Mouse (Mus musculus) spleen, adult 2 months (tissue): ENCODE data around the gene Atp6v0d1.

Source experiments
- CTCF ChIP-seq: fragments of 200-500 bp; IDR thresholded peaks from 2 replicates; pipeline ENCODE4 v1.5.1; 2011; ENCODE audit warnings: mild to moderate bottlenecking, inconsistent platforms; ENCODE audit not compliant: insufficient read depth, insufficient read length, insufficient replicate concordance; ENCODE audit errors: extremely low read depth
- POLR2A ChIP-seq: fragments of 200-500 bp; IDR thresholded peaks from 2 replicates; pipeline ENCODE4 v1.6.1; 2011; ENCODE audit warnings: low read depth, low read length, inconsistent platforms

- no peak for TF ChIP-seq CTCF
- TF ChIP-seq POLR2A = no peak
Observed at GRCm38 (mm10) chr8:105484030-105484368, 81.8 kb downstream of the Atp6v0d1 start.
